Mouse (Mus musculus) spleen, adult 18-20 months (tissue): ENCODE measurements around the gene Slc16a12.

ENCODE experiments used
- DNase-seq, 2 experiments: peaks; one replicate each; pipeline ENCODE4 v3.0.0; 2022; ENCODE audit warnings: mixed read lengths in 2 of 2

Gene Slc16a12

DNA sequence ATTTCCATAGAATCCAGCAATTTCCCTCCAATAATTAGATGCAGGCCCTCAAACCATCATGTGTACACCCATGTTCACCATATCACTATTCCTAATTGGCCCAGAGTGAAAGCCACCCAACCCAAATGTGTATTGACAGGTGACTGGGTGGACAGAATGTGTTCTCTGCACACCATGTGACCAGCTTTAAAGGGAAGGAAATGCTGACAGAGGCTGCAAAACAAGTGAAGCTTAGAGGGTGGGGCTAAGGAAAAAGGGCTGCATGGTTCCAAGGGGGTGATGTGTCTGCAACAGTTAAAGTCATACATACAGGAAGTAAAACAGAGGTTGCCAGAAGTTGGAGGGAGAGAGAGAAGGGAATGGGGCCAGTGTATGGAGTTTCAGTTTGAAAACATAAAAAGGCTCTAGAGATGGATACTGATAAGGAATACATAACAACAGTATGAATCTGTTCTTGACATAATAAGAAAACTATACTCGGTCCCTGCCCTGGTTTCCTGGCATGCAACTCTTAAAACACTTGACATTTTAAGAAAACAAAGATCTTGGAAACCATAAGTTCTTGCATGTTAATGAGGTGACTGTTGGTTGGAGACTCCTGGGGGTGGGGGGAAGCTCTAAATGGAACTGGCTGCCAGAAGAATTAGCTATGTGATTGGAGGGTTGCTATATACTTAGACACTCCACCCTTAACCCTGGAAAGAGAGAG is 20.7 kb downstream of the Slc16a12 start:
- peak in 1 of 2 experiments; percentile 8 for DNase-seq

DNA sequence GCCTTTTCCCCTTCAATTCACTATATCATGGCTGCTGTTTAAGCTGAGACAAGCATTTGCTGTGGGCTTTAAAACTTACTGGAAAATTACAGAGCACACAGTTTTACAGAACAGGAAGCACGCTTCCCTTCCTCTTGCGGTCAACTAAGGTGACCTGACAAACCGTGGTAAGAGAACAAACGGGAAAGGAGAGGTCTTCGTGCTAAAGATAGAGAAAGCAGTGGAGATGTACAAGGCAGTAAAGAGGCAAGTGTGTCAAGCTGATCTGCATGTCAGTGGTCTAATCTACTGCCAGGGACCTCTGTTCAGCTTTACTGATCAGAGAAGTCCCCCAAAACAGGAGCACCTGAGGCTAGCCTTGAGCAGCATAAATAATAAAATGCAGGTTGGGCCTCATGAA is 21.7 kb downstream of the Slc16a12 start:
- no peak for DNase-seq

DNA sequence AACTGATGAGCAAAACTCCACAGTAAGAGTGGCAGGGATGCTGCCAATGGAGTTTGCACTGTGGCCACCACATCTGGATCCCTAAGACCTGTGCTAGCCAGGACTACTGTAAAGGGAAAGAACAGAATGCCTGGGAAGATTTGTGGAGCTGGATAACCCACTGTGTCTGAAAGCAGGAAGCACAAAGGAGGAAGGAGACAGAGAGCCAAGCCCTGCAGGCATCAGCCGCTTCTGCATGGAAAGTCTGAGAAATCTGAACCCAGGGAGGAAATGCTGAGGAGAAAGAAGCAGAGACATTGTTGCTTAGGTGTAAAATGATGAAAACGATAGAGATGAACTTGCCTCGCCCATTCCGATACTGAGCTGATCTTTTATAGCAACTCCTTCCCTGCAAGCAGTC is 22.5 kb downstream of the Slc16a12 start:
- no peak for DNase-seq

DNA sequence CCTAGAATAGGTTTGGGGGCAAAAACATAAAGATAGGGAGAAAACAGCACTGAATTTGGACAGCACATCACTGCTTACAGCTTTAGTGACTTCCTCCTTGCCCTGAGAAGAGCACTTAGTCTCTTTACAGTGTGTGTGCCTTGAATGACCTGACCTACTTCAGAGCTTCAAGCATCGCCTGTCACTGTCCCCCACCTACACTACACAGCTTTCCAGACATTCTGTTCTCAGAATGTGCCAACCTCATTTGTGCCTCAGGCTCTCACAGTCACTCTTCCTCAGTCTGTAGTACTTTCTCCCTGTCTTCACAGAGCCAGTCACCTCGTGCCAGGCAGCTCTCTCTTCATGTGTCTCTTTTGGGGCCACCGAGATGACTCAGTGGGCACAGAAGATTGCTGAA is 24.5 kb downstream of the Slc16a12 start:
- DNase-seq, result no peak

DNA sequence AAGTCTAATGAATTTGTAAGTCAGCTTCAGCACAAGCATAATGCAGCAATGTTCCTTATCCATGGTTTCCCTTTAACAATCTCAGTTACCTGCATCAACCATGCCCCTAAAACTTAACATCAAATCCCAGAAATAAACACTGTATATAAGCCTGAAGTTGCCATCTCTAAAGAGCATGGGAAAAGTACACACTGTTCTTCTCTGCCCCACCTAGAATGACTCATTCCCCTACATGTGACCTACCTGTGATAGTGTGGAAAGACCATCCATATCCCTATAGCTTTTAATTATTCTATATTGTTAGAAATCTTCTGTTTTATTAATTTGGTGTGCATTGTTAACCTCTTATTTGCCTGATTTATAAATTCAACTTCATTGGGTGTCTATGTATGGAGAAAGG is 27.0 kb downstream of the Slc16a12 start:
- DNase-seq, result no peak

DNA sequence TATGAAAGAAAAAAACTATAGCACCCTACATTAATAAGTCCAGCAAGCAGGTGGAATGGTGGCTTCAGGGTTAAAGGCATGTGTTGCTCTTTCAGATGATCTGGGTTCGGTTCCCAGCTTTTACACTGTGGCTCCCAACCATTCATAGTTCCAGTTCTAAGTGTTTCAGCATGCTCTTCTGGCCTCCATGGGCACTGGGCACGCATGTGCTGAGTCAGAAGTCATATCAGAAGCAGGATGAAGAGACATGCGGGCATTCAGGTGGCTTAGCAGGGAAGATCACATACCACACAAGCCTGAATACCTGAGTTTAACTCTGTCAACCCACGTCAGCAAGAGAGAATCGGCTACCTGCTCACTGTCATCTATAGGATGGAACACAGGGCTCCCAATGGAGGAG is 28.1 kb downstream of the Slc16a12 start:
- DNase-seq, result no peak

DNA sequence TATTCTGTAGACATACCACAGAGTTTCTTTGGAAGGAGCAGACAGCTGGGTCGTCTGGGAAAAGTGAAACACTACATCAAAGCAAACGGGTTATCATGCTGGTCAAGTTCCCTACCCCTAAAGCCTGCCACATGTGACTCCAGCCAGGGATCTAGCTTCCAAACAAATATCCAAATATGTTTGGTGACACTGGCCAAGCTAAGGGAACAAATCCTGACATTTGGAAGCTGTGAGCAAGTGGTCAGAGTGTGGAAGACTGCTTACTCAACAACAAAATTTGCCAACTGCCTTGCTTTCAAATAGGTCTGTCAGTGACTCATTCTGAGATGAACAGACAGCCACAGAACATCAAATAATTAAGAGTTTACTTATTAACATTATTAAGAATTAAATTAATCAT is 28.6 kb downstream of the Slc16a12 start:
- DNase-seq, result no peak

DNA sequence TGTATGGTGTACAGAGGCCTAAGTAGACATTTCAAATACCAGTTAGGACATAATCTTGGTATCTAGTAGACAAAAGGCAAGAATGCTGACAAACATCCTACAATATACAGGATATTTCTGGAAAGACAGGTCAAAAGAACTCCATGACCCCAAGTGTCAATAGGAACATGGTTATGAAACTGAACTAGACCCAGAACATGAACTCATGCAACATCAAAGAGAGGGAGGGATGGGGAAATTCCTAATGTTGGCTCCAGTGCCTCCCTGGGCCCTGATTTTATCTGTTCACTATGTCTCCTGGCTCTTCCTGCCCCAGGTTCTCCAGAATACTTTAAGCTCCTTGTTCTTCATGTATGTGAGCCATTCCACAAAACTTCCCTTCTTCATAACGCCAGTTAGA is 31.2 kb downstream of the Slc16a12 start:
- DNase-seq, result no peak

DNA sequence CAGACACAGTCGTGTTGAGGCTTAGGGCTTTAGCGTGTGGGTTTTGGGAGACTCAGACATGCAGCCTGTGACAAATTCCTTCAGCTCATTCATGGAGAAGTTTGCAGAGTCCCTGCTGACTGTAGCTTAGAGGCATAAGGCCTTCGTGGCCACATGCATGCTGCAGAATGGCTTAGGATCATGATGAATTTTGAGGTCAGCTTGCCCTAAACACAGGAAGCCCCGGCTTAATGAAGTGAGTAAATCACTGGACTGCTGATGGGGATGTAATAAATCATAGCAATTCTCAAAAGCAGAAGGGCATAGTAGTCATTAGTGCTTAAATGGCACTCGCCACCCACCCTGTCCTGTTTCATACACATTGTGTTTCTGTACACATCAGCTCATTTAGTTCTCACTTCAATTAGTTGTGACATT is 32.8 kb downstream of the Slc16a12 start:
- no peak for DNase-seq

DNA sequence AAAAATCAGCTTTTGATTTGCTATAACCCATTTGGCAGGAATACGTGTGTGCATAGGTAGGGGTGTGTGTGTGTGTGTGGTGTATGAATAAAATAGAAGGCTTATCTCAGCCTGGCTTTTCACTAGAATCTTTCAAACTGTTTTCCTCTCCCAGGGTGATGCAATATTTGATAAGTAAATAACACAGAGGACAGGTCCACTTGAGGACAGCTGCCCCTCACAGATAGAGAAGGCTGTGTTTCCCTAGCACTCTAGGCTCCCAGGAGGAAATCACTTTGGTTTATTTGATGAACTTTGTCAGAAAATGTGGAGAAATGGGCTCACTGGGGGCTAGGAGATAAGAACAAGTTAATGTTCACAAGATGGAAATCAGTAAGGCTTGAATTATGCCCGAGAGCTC is 35.0 kb downstream of the Slc16a12 start:
- no peak for DNase-seq

DNA sequence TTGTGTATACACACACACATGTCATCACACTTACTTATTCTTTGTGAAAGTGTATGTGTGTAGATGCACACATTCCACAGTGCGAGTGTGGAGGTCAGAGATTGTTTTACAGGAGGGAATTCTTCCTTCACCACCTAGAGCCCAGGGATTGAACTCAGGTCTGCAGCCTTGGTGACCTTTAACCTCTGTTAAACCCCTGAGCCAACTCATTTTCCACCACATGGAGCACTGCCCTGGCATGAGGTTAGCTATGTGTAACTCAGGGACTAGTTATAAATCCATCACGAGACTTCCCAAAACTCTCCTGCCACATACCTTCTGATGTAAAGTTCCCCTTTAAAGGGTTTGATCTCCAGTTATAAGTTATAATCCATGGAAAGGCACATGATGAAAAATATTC is 38.9 kb downstream of the Slc16a12 start:
- DNase-seq, result no peak

DNA sequence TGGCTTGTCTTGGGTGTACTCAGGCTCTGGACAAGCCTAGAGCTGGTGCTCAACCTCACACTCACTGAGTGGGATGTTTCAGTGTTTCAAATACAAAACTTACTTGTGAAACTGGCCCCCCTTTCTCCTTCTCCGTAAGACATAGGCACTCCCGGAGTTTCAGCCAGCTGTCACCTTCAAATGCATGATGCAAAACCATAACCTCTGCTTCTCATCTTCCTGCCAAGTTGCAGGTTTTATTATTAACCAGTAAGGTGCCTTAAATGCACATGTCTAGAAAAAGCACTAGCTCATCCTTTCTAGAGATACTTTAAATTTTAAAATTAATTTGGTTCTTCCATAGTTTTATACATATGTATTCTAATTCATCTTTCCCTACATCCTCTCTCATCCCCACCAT is 39.5 kb downstream of the Slc16a12 start:
- no peak for DNase-seq

DNA sequence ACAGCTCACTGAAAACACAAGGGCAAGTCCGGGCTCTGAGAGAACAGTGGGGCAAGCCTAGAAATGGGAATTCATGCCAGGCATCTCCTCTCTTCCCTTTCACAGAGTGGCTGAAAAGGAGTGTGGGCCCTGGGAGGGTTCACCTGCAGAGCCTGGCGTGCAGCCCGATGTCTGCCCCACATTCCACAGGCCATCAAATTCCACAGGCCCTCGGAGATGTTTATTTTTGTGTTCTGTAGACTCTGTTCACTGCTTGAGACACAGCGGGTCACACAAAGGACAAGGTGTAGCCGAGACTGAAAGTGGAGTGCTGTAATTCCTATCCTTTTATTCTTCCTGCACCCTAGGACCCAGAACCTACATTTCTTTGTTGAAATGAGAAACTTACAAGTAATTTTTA is 40.8 kb downstream of the Slc16a12 start:
- DNase-seq, result no peak

DNA sequence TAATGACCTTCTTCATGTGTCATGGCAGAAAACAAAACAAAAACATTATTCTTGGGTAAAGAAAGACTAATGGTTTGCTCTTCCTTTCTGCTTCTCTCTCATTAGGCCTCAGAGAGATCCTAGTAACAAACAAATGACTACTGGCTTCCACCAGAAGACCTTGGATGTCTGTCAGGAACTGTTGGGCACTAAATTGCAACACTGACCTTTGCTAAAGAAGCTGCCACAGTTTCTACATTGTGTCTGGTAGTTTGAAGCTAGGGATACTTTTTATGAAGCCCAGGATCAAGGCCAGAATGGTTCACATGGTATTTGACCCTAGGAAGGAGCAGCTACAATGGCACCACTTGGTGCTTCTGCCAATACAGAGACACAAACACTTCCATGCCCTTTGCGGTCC is 41.9 kb downstream of the Slc16a12 start:
- DNase-seq, result no peak

DNA sequence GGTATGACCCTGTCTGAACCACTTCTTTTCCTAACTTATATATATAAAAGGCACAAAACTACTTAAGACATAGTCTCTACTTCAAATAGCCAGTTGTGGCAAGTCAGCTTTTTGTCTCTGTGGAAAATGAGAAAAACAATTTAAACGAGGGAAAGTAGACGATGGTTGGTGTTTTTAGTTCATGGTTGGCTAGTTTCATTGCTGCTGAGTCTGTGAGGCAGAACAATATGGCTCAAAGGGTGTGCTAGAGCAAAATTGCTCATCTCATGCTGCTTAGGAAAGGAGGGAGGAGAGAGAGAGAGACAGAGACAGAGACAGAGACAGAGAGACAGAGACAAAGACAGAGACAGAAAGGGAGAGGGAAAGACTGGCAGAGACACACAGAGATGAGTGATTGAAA is 47.8 kb downstream of the Slc16a12 start:
- DNase-seq, result no peak

DNA sequence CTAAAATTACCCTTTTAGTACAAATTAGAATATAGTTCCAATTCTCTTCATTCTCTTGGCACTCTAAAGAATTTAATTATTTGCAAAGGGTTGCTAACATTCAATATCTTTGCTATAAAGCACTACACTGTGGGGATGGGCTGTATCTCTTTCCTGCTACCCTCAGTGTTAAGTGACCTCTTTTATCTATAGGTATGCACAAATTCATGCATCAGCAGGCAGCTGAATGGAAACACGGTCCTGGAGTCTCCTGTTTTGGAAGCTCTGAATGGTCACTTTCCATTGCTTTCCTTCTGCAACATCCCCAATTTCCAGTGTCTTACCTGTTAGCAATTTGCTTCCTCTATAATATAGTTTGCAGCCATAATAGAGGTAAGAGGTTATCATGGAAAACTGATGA is 48.2 kb downstream of the Slc16a12 start:
- no peak for DNase-seq

DNA sequence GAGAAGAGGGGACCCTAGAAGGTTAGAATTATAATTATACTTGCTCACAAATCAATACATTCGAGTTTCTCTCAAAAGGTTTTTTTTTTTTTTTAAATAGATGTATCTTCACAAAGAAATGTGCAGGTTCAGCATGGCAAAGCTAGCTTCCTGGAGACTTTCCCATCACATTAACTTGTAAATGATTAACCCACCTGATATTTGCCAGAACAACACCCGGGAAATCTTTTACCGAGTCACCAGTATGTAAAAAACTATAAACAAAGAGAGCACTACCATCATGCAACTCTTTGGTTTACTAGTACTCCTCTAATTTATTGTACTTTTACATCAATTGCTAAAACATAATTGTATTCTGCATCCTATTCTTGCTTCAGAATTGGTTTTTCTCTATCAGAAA is 48.7 kb downstream of the Slc16a12 start:
- no peak for DNase-seq

DNA sequence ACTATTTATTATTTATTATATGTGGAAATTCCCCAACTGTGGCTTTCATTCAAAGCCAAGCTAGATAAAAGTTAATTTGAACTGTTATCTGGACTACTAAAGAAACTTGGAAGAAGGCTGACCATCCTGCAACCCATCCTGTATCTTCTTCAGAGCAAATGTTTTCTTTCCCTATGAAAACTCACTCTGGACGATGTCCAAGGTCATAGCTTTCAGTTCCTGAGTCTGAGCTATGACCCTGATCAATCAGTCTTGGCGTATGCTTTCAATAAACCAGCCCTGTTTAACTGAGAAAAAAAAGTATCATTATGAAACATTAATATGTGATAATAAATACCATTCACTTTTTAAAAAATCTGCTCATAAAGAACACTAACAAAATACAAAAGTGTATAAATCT is 49.6 kb downstream of the Slc16a12 start:
- DNase-seq, result no peak

DNA sequence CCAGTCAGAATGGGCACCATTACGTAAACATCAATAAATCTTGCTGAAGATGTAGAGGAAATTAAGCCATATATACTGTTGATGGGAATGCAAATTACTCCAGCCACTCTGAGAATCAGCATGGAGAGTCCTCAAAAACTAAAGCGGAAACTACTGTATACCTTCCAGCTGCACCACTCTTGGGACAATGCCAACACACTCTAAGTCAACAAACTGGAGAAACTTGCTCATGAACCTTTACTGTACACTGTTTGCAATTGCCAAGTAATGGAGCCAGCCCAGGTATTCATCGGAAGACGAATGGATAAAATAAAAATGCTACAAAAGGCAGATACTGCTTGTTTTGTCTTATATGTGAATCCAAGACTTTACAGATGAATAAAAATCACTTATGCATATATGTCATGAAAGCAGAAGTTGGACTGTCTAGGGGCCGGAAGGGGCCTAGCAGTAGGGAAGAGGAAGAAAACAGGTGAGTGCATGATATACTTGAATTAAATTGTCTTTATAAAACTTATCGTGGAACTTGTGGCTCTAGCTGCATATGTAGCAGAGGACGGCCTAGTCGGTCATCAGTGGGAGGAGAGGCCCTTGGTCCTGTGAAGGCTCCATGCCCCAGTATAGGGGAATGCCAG is 50.6 kb downstream of the Slc16a12 start:
- DNase-seq, result no peak

DNA sequence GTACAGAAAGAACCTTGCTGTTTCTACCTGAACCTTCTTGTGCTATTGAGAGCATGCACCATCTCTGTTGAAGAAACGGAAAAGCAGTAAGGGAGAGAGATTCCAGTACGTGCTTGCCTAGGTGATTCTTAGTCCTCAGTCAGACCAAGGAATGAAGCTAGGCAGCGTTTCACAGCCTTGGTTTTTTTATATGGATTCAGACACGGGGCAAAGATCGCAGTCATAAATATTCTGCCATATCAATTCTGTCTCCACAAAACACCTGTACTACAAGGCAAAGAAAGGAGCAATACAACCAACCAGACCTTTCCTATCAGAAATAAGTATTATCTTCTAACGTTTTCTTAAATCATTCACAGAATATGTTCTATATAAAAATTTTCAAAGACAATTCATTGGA is 55.7 kb downstream of the Slc16a12 start:
- DNase-seq, result no peak

DNA sequence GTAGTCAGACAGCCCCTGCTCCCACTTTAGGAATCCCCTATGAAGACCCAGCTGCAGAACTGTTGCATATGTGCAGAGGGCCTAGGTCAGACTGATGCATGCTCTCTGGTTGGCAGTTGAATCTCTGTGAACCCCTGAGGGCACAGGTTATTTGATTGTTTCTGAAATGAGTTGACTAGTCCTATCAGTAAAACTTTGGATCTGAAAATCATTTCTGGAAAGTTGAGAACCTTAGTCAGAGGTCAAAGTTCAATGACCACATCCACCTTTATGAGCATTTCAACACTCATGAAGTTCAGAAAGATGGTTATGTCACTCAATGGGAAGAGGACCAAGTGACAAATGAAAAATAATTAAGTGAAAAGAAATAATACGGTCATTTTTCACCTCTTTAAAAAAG is 61.6 kb downstream of the Slc16a12 start:
- no peak for DNase-seq

DNA sequence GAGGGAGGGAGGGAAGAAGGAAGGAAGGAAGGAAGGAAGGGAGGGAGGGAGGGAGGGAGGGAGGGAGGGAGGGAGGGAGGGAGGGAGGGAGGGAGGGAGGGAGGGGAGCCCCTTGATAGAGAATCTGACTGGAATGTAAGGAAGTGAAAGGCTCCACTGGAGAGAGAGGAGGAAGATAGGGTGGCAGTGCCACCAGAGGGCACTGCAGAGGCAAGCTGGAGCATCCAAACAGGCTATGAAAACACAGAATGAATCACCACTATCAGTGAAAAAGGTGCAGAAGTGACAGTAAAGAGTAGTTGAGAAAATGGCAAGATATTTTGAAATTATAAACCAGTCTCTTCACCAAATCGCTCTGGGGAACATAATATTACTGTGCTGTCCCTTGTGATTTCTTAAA is 62.2 kb downstream of the Slc16a12 start:
- peak; percentile 18 to 50 for DNase-seq

DNA sequence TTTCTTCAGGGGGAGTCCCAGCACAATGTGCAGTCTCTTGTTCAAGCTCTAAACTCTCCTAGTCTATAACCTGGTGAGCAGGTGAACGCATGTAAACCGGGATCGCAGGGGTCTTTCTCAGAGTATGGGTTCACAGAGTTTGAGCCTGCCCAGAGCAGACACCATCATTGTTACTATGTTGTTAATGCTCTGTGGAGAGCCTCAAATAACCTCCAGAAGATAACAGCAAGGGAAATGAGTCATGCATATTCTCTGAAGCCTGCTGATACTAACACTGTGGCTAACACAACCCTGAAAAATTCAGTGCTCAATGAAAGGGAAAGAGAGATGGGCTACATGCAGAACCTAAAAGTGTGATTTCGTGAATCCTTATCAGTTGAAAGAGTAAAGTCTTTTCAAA is 68.7 kb downstream of the Slc16a12 start:
- DNase-seq, result no peak

DNA sequence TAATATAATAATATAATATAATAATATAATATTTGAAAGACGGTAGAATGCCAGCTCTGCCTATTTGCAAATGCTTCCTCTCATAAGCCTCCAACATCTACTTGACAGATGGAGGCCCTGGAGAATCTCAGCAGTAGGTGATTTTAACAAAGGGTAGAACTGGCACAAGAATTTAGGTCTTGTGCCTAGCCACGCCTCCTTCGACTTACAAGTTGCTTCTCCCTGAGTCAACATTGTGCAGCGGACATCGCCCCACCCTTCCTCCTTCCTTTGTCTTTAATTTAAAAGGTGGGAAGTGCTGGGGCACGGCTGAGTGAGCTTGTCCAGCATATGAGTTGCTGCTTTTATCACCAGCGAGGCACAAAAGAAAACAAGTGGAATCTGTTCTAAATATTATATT is 73.6 kb downstream of the Slc16a12 start:
- DNase-seq, result no peak

DNA sequence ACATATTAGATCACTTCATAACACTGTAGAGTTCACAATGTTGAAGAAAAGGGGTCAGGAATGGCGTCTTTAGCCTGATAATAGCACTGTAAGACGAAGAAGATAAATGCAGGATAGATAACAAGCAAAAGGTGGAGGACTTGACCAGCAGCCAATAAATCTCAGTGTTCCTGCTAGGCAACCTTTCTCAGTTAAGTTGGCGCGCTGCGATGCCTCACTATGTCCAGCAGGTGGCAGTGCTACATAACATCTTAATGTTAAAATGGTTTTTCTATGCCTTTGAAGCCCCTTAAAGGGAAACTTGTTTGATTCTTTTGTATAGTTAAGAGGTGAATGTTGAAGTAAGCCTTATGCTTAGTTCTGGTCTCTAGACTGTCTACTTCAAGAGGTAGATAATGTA is 81.0 kb downstream of the Slc16a12 start:
- peak; percentile 7 to 68 for DNase-seq
